Comparison of ENCODE assay signal across 26 mouse cellular contexts in genomic region chr10:114852688-114853087, GRCm38 (mm10). TPM values are rescaled to one million over a fixed set of nuclear protein-coding genes. Genes with fewer than 3 reads are reported as not detected.
"Had no signal": no experiment of that assay in that cellular context is flagged by ENCODE, and none has a peak within 500 bp of the region (broad histone marks: within the 10 kb centered on the region; RNA-seq: fewer than 3 reads in every experiment).

No protein-coding gene starts in this region.

- H3K4me1 ChIP-seq: heart, embryonic 10.5 days; heart, embryonic 12.5 days; hindbrain, embryonic 10.5 days; hindbrain, embryonic 12.5 days; intestine, embryonic 15.5 days; kidney, embryonic 15.5 days; limb, embryonic 13.5 days; liver, embryonic 12.5 days had no signal

- ATAC-seq: hindbrain, embryonic 16.5 days; inflammation-experienced regulatory T-cells, adult 6 months; intestine, embryonic 15.5 days; liver, embryonic 12.5 days had no signal

- H3K4me2 ChIP-seq: heart, embryonic 12.5 days; hindbrain, embryonic 12.5 days; hindbrain, embryonic 14.5 days; intestine, embryonic 15.5 days; kidney, embryonic 15.5 days; limb, embryonic 13.5 days; liver, embryonic 12.5 days had no signal

- H3K27ac ChIP-seq: gastrocnemius, adult 2 months; heart, embryonic 10.5 days; hindbrain, embryonic 10.5 days; hindbrain, embryonic 12.5 days; hindbrain, embryonic 14.5 days; intestine, embryonic 15.5 days; kidney, embryonic 15.5 days; kidney, postnatal 0 days; limb, embryonic 13.5 days; liver, embryonic 12.5 days; liver, embryonic 14.5 days had no signal

- H3K27me3 ChIP-seq: heart, embryonic 12.5 days; hindbrain, embryonic 12.5 days; intestine, embryonic 15.5 days; kidney, embryonic 15.5 days; limb, embryonic 13.5 days; liver, embryonic 12.5 days had no signal

- H3K36me3 ChIP-seq: heart, embryonic 10.5 days; heart, embryonic 12.5 days; hindbrain, embryonic 10.5 days; hindbrain, embryonic 12.5 days; intestine, embryonic 15.5 days; kidney, embryonic 15.5 days; limb, embryonic 13.5 days; liver, embryonic 12.5 days had no signal

- H3K4me3 ChIP-seq: gastrocnemius, adult 2 months; heart, embryonic 10.5 days; heart, embryonic 12.5 days; hindbrain, embryonic 10.5 days; hindbrain, embryonic 12.5 days; intestine, embryonic 15.5 days; kidney, embryonic 15.5 days; limb, embryonic 13.5 days; liver, embryonic 12.5 days had no signal

- DNase-seq: gastrocnemius, adult 2 months; gastrocnemius, postnatal 25 days; heart, adult 18-20 months; heart, postnatal 10 days; heart, postnatal 4 days; kidney, adult 11 months; kidney, adult 2 months; kidney, adult 9 months; kidney, postnatal 14 days; kidney, postnatal 36 days; layer of hippocampus, adult 9-11 months; layer of hippocampus, postnatal 36 days had no signal

- H3K9me3 ChIP-seq: heart, embryonic 10.5 days; hindbrain, embryonic 12.5 days; intestine, embryonic 15.5 days; kidney, embryonic 15.5 days had no signal

- H3K9ac ChIP-seq: heart, embryonic 12.5 days; hindbrain, embryonic 12.5 days; hindbrain, embryonic 14.5 days; intestine, embryonic 15.5 days; kidney, embryonic 15.5 days; limb, embryonic 13.5 days; liver, embryonic 12.5 days; liver, embryonic 14.5 days had no signal

RNA-seq across cellular contexts. Expression of gene Trhde, which starts 50.6 kb away (rescaled TPM):
- polyA plus RNA-seq: heart, embryonic 10.5 days; heart, embryonic 12.5 days; inflammation-experienced regulatory T-cells, adult 6 months; liver, embryonic 12.5 days; liver, embryonic 16.5 days had no signal
